Mouse (Mus musculus) neural tube, embryonic 14.5 days (tissue): ENCODE measurements around the gene Inmt. TPM values are rescaled to one million over a fixed set of nuclear protein-coding genes. Genes with fewer than 3 reads are reported as not detected.

Source experiments
- ATAC-seq: fragments of 200-750 bp; cut with Nextera tagmentation; 2 replicates; pipeline ENCODE4 v1.8.0; 2017; ENCODE audit warnings: low read depth, mild to moderate bottlenecking, moderate TSS enrichment, moderate library complexity
- H3K27ac ChIP-seq: fragments of 300-500 bp; sonication (generic); 2 replicates; pipeline ENCODE4 v1.5.1; 2014; ENCODE audit warnings: low read depth, mild to moderate bottlenecking, control low read depth, low read length, moderate library complexity, mixed read lengths
- H3K27me3 ChIP-seq: fragments of 300-500 bp; sonication (generic); 2 replicates; pipeline ENCODE4 v1.6.1; 2014; ENCODE audit warnings: low read length; ENCODE audit not compliant: control insufficient read depth, insufficient read depth
- H3K36me3 ChIP-seq: fragments of 300-500 bp; sonication (generic); 2 replicates; pipeline ENCODE4 v1.6.1; 2014; ENCODE audit warnings: low read length, mixed read lengths; ENCODE audit not compliant: control insufficient read depth, insufficient read depth
- H3K4me1 ChIP-seq: fragments of 300-500 bp; sonication (generic); 2 replicates; pipeline ENCODE4 v1.6.1; 2014; ENCODE audit warnings: low read length; ENCODE audit not compliant: control insufficient read depth, insufficient read depth
- H3K4me2 ChIP-seq: fragments of 300-500 bp; sonication (generic); 2 replicates; pipeline ENCODE4 v1.6.1; 2014; ENCODE audit warnings: mild to moderate bottlenecking, low read depth, low read length, control low read depth
- H3K4me3 ChIP-seq: fragments of 300-500 bp; sonication (generic); 2 replicates; pipeline ENCODE4 v1.5.1; 2014; ENCODE audit warnings: low read depth, low read length, control low read depth, mixed read lengths
- H3K9ac ChIP-seq: fragments of 300-500 bp; sonication (generic); replicated peaks from 2 replicates; pipeline ENCODE4 v1.6.1; 2014; ENCODE audit warnings: low read depth, mild to moderate bottlenecking, control low read depth, low read length, mixed read lengths
- H3K9me3 ChIP-seq: fragments of 300-500 bp; sonication (generic); 2 replicates; pipeline ENCODE4 v1.6.1; 2016; ENCODE audit warnings: low read length; ENCODE audit not compliant: control insufficient read depth
- WGBS: fragments of 180-500 bp; shearing (Covaris S2); extraction: QIAGEN DNeasy Blood & Tissue Kit; methylation state at CpG from one replicate; pipeline ENCODE4 v1.1.7; 2014; 5-methylcytosine and 5-hydroxymethylcytosine counted together
- polyA plus RNA-seq: library from polyadenylated mRNA; unstranded; fragments of >200 nt; fragmentation: Nextera tagmentation; extraction: Ambion mirVana; gene quantifications from 2 replicates; pipeline ENCODE4 v1.2.1, GENCODE M21; 2014

Inmt gene
- polyA plus RNA-seq, 1 experiment from 2014 or later: not detected

DNA sequence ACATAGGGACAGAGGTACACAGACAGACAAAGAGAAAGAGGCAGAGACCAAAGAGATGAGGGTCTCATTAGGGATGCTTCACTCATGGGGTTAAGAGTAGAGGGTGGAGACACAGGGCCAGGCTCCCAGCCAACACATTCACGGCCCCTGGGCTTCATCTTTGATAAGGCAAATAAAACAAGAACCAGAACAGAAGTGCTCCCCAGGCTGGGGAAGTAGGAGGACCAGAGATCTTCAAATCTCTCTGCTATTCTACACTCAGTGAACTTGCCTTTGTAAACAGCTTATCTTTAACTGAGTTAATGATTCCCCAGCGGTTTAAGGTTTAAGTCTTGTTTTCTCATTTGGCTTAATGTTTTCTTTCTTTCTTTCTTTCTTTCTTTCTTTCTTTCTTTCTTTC lies 613 bp upstream of the Inmt start:
- H3K27me3 ChIP-seq: 0 out of 2 replicates have a peak, but pooled peaks cover 8% of the 10 kb centered on the region
- WGBS: 55% methylated on average over 2 of the region's 2 CpGs
- H3K9ac ChIP-seq: no peak overlapping the region
- H3K4me2 ChIP-seq: no peak overlapping the region
- H3K36me3 ChIP-seq: no peaks in the 10 kb centered on the region
- H3K4me3 ChIP-seq: no peak overlapping the region
- no peaks in the 10 kb centered on the region for H3K4me1 ChIP-seq
- ATAC-seq: no peak
- no peaks in the 10 kb centered on the region for H3K9me3 ChIP-seq
- H3K27ac ChIP-seq: no peak overlapping the region

DNA sequence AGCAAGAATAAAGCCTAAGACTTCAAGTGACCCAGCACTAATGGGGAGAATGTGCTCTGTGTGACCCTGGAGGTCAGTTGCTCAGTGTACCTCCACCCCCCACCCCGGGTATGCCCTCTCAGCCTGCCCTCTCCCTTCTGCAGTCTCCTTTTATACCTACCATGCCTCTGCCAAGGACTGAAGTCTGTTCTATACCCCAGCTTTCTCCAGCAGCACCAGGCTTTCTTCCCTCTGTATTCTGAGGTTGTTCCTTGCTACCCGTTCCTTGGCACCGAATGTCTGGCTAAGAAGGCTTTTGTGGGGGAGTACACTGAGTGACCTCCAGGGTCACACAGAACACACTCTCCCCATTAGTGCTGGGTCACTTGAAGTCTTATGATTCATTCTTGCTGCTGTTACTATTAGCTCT lies 898 bp downstream of the Inmt start:
- Histone ChIP-seq H3K4me2 (no peak overlapping the region), H3K9me3 (no peaks in the 10 kb centered on the region), H3K36me3 (no peaks in the 10 kb centered on the region), H3K27me3 (peaks cover 14% of the 10 kb centered on the region; the same call in 1 of the 2 replicates), H3K9ac (no peak overlapping the region), H3K27ac (no peak overlapping the region), H3K4me3 (no peak overlapping the region), H3K4me1 (no peaks in the 10 kb centered on the region)
- ATAC-seq: no peak
- WGBS: 12% methylated on average over 3 of the region's 3 CpGs

GRCm38 (mm10) chr6:55173171-55173570 lies 1.7 kb downstream of the Inmt start:
- Histone ChIP-seq H3K9ac (no peak overlapping the region), H3K4me3 (no peak overlapping the region), H3K9me3 (no peaks in the 10 kb centered on the region), H3K4me2 (no peak overlapping the region), H3K27ac (no peak overlapping the region), H3K27me3 (peaks cover 18% of the 10 kb centered on the region; the same call in 1 of the 2 replicates), H3K36me3 (no peaks in the 10 kb centered on the region), H3K4me1 (no peaks in the 10 kb centered on the region)
- 59% methylated on average over 10 of the region's 10 CpGs for WGBS
- ATAC-seq: no peak

DNA sequence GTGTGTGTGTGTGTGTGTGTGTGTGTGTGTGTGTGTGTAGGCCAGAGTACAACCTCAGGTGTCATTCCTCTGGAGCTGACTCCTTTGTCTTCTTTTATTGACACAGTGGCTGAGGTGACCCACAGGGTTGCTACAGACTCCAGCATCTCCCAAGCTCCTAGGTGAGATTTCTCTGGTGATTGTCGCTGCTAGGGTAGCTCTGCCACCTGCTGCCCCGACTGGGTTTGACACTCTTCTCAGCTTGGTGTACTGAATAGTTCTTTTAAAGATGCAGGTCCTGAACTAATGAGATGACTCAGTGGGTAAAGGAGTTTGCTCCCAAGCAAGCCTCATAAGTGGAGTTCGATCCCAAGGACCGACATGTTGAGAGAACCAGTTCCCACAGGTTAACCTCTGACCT lies 3.2 kb downstream of the Inmt start:
- peaks cover 24% of the 10 kb centered on the region for H3K27me3 ChIP-seq

GRCm38 (mm10) chr6:55169818-55170217 lies 5.0 kb downstream of the Inmt start:
- H3K4me3 ChIP-seq: no peak overlapping the region
- peaks cover 36% of the 10 kb centered on the region for H3K27me3 ChIP-seq

More for the DNA sequence above, 3.2 kb downstream of the Inmt start:
- no peaks in the 10 kb centered on the region for H3K36me3 ChIP-seq
- H3K9me3 ChIP-seq: no peaks in the 10 kb centered on the region
- no peak for ATAC-seq
- no peaks in the 10 kb centered on the region for H3K4me1 ChIP-seq
- no peak overlapping the region for H3K27ac ChIP-seq
- no peak overlapping the region for H3K4me3 ChIP-seq
- no peak overlapping the region for H3K9ac ChIP-seq
- WGBS: 63% methylated on average over 4 of the region's 4 CpGs
- no peak overlapping the region for H3K4me2 ChIP-seq

GRCm38 (mm10) chr6:55166777-55167463 lies 7.9 kb downstream of the Inmt start:
- no peak overlapping the region for H3K9ac ChIP-seq
- 59% methylated on average over 7 of the region's 7 CpGs for WGBS
- peak; percentile 65; the same call in 1 of the 2 replicates for ATAC-seq
- no peak overlapping the region for H3K4me3 ChIP-seq
- no peak overlapping the region for H3K27ac ChIP-seq
- H3K4me2 ChIP-seq: no peak overlapping the region
- H3K9me3 ChIP-seq: no peaks in the 10 kb centered on the region
- no peaks in the 10 kb centered on the region for H3K36me3 ChIP-seq
- H3K4me1 ChIP-seq: no peaks in the 10 kb centered on the region
- H3K27me3 ChIP-seq: peaks cover 41% of the 10 kb centered on the region

More at GRCm38 (mm10) chr6:55169818-55170217, 5.0 kb downstream of the Inmt start:
- Histone ChIP-seq H3K4me1 (no peaks in the 10 kb centered on the region), H3K4me2 (no peak overlapping the region), H3K9ac (no peak overlapping the region), H3K27ac (no peak overlapping the region), H3K9me3 (no peaks in the 10 kb centered on the region), H3K36me3 (no peaks in the 10 kb centered on the region)
- ATAC-seq: no peak
- 57% methylated on average over 5 of the region's 5 CpGs for WGBS

- Histone ChIP-seq H3K4me3 (no peak overlapping the region), H3K4me1 (no peaks in the 10 kb centered on the region), H3K36me3 (no peaks in the 10 kb centered on the region), H3K27ac (no peak overlapping the region), H3K9me3 (no peaks in the 10 kb centered on the region), H3K9ac (no peak overlapping the region), H3K27me3 (peaks cover 49% of the 10 kb centered on the region), H3K4me2 (no peak overlapping the region)
- WGBS: 30% methylated on average over 8 of the region's 8 CpGs
- no peak for ATAC-seq
Observed at GRCm38 (mm10) chr6:55163046-55163584, 11.7 kb downstream of the Inmt start.

DNA sequence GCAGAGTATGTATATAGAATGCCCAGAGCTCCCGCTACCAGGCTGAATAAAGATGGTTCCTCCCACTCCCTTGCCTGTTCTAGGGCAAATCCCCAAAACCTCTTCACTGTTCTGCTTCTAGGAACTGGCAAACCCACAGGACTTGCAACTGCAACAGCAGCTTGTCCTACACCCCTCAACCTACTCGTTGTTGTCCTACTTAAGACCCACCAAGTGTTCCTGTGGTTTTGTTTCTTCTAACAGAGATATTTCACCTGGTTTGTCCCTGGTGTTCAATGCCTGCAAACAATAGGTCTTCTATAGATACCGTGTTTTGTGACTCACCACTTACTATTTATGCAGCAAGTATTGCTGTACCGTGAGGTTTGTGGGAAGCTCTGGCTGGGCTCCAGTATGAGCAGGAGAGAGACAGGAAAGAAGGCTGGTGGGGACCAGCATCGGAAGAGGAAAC lies 13.5 kb downstream of the Inmt start:
- H3K27me3 ChIP-seq: peaks cover 40% of the 10 kb centered on the region
- WGBS: 83% methylated on average over 5 of the region's 5 CpGs

GRCm38 (mm10) chr6:55159256-55159655 lies 15.6 kb downstream of the Inmt start:
- Histone ChIP-seq H3K4me2 (no peak overlapping the region), H3K4me3 (no peak overlapping the region), H3K4me1 (no peaks in the 10 kb centered on the region), H3K9ac (no peak overlapping the region), H3K27me3 (peaks cover 34% of the 10 kb centered on the region), H3K9me3 (no peaks in the 10 kb centered on the region), H3K36me3 (no peaks in the 10 kb centered on the region), H3K27ac (no peak overlapping the region)
- 47% methylated on average over 1 of the region's 1 CpGs for WGBS
- no peak for ATAC-seq

More for the DNA sequence above, 13.5 kb downstream of the Inmt start:
- no peak overlapping the region for H3K4me2 ChIP-seq
- H3K27ac ChIP-seq: no peak overlapping the region
- H3K4me3 ChIP-seq: no peak overlapping the region
- H3K9ac ChIP-seq: no peak overlapping the region
- H3K36me3 ChIP-seq: no peaks in the 10 kb centered on the region
- H3K4me1 ChIP-seq: no peaks in the 10 kb centered on the region
- ATAC-seq: no peak
- no peaks in the 10 kb centered on the region for H3K9me3 ChIP-seq
